Comparison of ENCODE assay signal across 8 mouse cellular contexts in the genomic region with DNA sequence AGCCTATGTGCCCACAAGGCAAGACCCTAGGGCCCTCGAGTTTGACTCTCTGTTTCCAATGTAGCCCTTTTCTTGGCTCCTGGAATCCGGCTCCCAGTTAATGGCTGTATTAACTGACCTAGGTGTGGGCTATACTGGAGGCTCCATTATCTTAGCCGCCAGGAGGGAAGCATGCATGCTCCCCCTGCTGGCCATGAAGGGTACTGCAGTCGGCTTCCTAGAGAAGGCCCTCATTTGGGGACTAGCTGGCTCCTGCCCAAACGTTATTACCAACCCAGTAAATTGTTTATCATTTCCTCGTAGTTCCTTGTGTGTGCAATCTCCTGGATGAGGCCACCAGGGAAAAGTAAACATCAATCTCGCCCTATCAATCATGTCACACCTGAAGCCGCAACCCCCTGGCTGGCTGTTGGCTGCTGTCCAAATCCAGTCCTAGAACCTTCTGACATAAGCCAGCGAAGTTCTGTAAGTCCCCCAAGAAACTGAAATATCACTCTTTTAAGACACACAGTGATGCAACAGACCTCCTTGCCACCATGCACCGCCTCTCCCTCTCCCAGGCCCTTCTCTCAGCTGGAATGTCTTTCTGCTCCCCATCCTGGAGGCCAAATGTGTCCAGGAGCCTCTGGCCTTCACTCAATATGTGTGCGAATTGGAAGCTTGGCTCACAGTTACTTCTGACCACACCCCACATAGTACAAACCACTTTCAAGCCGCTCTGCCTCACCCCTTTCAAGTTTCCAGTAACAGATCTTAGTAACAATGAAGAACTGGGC. TPM values are rescaled to one million over a fixed set of nuclear protein-coding genes. Genes with fewer than 3 reads are reported as not detected.
DNase-seq lines count a peak whose midpoint lies in the region.

No protein-coding gene starts in this region.

- peak; percentile 61 to 62 for DNase-seq in B cell, adult 2 months
- peak; percentile 76 for DNase-seq in R1 (ENCODE audit: low read depth, low spot score)
- peak; percentile 71 to 82 for DNase-seq in cerebellum, postnatal 25 days
- DNase-seq in gastrocnemius, adult 8-10 months (ENCODE audit: low spot score in 2 of 2), result peak; percentile 12 to 33
- peak; percentile 43 to 77 for DNase-seq in kidney, adult 8-10 months
- DNase-seq in lung, adult 18-20 months, result peak; percentile 78 to 85
- DNase-seq in ovary, postnatal 10 days (ENCODE audit: low spot score), result peak; percentile 49
- DNase-seq in urinary bladder, adult 2 months (ENCODE audit: low spot score), result peak; percentile 71

RNA-seq across cellular contexts. Expression of a gene that starts 7.6 kb away (rescaled TPM):
- 10 to 100 TPM; 16.4 to 20.4 (median 18.6) TPM for total RNA-seq in gastrocnemius, adult 8-10 months (2022)
- polyA plus RNA-seq in urinary bladder, adult 2 months (2012; rRNA removed), result 71.6 and 79.9 TPM in 2 replicates

Comparison
In these comparisons a context has a peak if more than half of its experiments do, and no peak if none do; other contexts are left out.
1. Peak in every context shown above with its lines: DNase-seq.
2. DNase-seq: peak in every context shown above with its lines; median percentile 82 in lung, adult 18-20 months; 76 in cerebellum, postnatal 25 days; 76 in R1; 71 in urinary bladder, adult 2 months; 62 in B cell, adult 2 months; 60 in kidney, adult 8-10 months; 49 in ovary, postnatal 10 days; 22 in gastrocnemius, adult 8-10 months.